Comparison of ENCODE assay signal across 31 mouse cellular contexts in the genomic region with DNA sequence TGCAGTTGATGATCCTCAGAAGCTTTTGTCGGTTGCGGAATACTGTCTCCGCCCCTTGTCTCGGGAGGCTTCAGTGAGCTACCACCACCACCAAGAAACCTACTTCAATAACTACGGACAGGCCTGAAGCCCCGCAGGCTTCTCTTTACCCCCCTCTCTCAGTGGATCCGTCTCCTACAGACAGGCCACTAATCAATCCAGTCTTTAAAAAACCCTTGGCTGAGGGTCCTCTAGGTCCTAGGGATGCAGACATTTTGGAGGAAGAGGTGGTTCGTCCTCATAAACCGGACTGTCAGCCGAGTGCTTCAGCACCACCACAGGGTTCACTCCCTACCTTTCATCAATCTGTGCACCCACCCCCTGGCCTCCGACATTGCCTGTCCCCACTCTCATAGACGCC.
"Had no signal": no experiment of that assay in that cellular context is flagged by ENCODE, and none has a peak within 500 bp of the region (broad histone marks: within the 10 kb centered on the region; RNA-seq: fewer than 3 reads in every experiment).

No protein-coding gene starts in this region.

- DNase-seq: left cerebral cortex, postnatal 4 days; liver; liver, embryonic 13.5 days; liver, postnatal 0 days; lung, adult 18-20 months; lung, adult 2 months; lung, embryonic 14.5 days; lung, postnatal 10 days; lung, postnatal 14 days; lung, postnatal 36 days; lung, postnatal 4 days; midbrain, embryonic 14.5 days had no signal

- H3K36me3 ChIP-seq: limb, embryonic 10.5 days; limb, embryonic 12.5 days; limb, embryonic 13.5 days; limb, embryonic 15.5 days; liver, embryonic 12.5 days; liver, embryonic 13.5 days; liver, embryonic 15.5 days; lung, embryonic 15.5 days; midbrain, embryonic 10.5 days; midbrain, embryonic 12.5 days; midbrain, embryonic 13.5 days; midbrain, embryonic 15.5 days had no signal

- H3K4me3 ChIP-seq: limb, embryonic 10.5 days; limb, embryonic 12.5 days; limb, embryonic 13.5 days; limb, embryonic 15.5 days; liver, embryonic 12.5 days; liver, embryonic 13.5 days; liver, embryonic 15.5 days; lung, embryonic 15.5 days; megakaryocyte, embryonic 14.5 days; midbrain, embryonic 10.5 days; midbrain, embryonic 12.5 days; midbrain, embryonic 13.5 days; midbrain, embryonic 15.5 days; myocyte had no signal

- H3K4me1 ChIP-seq: limb, embryonic 10.5 days; limb, embryonic 12.5 days; limb, embryonic 13.5 days; limb, embryonic 15.5 days; liver, embryonic 12.5 days; liver, embryonic 13.5 days; liver, embryonic 15.5 days; lung, embryonic 15.5 days; megakaryocyte, embryonic 14.5 days; midbrain, embryonic 10.5 days; midbrain, embryonic 12.5 days; midbrain, embryonic 13.5 days; midbrain, embryonic 15.5 days had no signal

- H3K9me3 ChIP-seq: lung, embryonic 15.5 days had no signal

- H3K27ac ChIP-seq: limb, embryonic 10.5 days; limb, embryonic 12.5 days; limb, embryonic 13.5 days; limb, embryonic 15.5 days; liver, embryonic 12.5 days; liver, embryonic 13.5 days; liver, embryonic 14.5 days; liver, embryonic 15.5 days; lung, embryonic 15.5 days; macrophage; midbrain, embryonic 10.5 days; midbrain, embryonic 12.5 days; midbrain, embryonic 13.5 days; midbrain, embryonic 15.5 days had no signal

- H3K9ac ChIP-seq: limb, embryonic 12.5 days; limb, embryonic 13.5 days; limb, embryonic 15.5 days; liver, embryonic 12.5 days; liver, embryonic 13.5 days; liver, embryonic 14.5 days; liver, embryonic 15.5 days; liver, postnatal 0 days; lung, embryonic 14.5 days; lung, embryonic 15.5 days; midbrain, embryonic 12.5 days; midbrain, embryonic 13.5 days; midbrain, embryonic 15.5 days had no signal

- H3K4me2 ChIP-seq: limb, embryonic 12.5 days; limb, embryonic 13.5 days; limb, embryonic 15.5 days; liver, embryonic 11.5 days; liver, embryonic 12.5 days; liver, embryonic 13.5 days; liver, embryonic 15.5 days; lung, embryonic 14.5 days; lung, embryonic 15.5 days; midbrain, embryonic 11.5 days; midbrain, embryonic 12.5 days; midbrain, embryonic 13.5 days; midbrain, embryonic 15.5 days had no signal

- H3K27me3 ChIP-seq: limb, embryonic 12.5 days; limb, embryonic 13.5 days; limb, embryonic 15.5 days; liver, embryonic 12.5 days; liver, embryonic 13.5 days; liver, embryonic 15.5 days; lung, embryonic 15.5 days; megakaryocyte, embryonic 14.5 days; midbrain, embryonic 12.5 days; midbrain, embryonic 13.5 days; midbrain, embryonic 15.5 days had no signal

- ATAC-seq: liver, embryonic 12.5 days; liver, postnatal 0 days; lung, postnatal 0 days; midbrain, embryonic 13.5 days; midbrain, embryonic 15.5 days; midbrain, embryonic 16.5 days had no signal
